Mouse (Mus musculus): Measurements from ENCODE around the gene Itprip.

Gene Itprip

DNA sequence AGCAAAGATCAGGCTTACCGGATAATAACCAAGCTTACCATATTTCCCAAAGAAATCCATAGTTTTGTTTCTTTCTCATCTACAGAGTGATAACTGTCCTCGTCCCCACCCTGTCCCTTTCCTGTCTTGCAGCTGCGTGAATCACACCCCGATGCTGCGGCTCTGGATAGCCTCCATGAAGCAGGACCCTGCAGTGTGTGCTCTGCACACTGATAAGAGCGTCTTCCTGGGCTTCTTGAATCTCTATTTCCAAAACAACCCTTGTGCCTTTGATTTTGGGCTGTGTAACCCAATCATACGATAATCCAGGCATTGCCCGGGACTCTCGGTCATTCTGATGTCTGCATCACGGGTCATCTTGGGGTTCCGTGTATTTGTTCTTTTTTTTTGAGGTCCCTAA, 33.2 kb downstream of the Itprip start:
- DNase-seq (ENCODE audit: low spot score in 2 of 2) = no peak

DNA sequence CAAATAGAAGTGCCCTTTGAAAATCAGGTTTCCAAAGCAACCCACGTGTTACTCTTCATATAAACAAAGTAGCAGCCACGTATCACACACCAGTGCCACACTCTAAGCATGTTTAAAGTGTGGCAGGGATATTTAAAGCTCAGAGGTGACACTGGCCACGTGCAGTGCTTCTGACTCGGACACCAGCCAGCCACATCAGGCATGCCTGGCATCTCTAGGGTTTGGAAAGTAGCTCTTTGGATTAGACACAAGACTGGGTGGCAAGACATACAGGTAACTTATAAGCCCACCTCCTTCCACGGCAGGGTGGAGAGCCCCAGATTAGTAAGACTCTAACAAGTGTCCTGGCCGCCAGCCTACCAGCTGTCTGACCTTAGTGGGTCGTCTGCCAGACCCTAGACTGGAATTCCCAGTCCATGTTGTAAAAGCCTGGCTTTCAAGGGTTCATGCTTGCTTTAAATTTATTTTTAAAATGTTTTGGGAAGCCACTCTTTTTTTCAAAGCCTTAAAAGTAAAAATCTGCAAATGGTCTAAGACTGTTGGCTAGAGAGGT, 33.8 kb downstream of the Itprip start:
- no peak for DNase-seq (ENCODE audit: low spot score in 2 of 2)

DNA sequence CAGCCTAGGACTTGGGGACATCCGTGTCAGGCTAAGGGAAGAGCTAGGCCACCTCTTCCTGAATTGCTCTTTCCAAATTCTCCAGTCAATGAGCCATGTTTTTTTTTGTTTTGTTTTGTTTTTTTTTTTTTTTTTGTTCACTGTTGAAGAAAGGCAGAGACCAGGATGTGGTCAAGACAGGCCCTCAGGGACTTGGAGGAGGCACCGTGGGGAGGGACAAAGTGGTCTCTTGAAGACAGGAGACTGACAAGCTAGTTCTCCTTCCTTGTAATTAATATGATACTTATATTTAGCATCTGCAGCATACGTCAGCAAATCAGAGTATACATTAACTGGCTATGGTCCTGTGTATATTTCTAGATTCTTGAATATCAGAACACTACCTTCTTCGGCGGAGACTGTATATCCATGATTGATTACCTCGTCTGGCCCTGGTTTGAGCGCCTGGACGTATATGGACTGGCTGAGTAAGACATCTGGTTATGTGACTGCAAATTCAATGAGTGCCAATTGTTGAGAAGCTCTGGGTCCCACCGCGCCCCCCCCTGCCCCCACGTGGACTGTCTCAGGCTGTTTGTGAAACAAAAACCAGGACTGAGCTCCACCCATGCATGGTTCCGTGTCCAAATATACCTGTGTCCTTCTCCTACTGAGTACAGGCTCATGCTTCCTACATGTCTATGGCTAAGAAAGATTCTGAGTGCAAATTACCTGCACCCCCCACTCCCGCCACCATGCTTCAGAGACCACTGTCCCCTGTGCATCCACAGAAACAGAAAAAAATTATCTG, 34.6 kb downstream of the Itprip start:
- DNase-seq (ENCODE audit: low spot score in 2 of 2) = no peak

- DNase-seq (ENCODE audit: low spot score in 2 of 2) = no peak
These were observed 36.2 kb downstream of the Itprip start for GRCm38 (mm10) chr19:47882882-47883254.

GRCm38 (mm10) chr19:47882151-47882881, 36.8 kb downstream of the Itprip start:
- peak; percentile 62 to 67 for DNase-seq (ENCODE audit: low spot score in 2 of 2)

DNA sequence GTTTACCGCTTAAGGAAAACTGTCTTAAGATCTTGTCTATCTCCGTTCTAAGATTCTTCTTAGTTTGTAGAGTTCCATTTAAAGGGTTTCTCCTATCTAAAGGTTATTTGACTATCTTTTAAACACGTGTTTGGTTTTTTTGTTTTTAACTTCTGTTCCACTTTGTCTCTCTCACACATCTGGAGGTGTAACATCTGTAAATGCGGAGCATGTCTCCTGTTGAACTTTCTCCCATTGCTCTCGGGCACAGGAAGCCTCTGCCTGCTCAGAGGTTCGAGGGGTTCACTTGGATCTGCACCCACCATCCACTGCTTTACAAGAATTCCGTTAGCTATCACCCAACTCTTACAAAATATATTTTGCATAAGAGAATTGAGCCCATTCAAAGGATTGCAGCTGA, 37.6 kb downstream of the Itprip start:
- no peak for DNase-seq (ENCODE audit: low spot score in 2 of 2)

- no peak for DNase-seq (ENCODE audit: low spot score in 2 of 2)
These were observed 42.8 kb downstream of the Itprip start for GRCm38 (mm10) chr19:47876252-47876651.

GRCm38 (mm10) chr19:47871515-47871914, 47.6 kb downstream of the Itprip start:
- DNase-seq (ENCODE audit: low spot score in 2 of 2) = no peak

DNA sequence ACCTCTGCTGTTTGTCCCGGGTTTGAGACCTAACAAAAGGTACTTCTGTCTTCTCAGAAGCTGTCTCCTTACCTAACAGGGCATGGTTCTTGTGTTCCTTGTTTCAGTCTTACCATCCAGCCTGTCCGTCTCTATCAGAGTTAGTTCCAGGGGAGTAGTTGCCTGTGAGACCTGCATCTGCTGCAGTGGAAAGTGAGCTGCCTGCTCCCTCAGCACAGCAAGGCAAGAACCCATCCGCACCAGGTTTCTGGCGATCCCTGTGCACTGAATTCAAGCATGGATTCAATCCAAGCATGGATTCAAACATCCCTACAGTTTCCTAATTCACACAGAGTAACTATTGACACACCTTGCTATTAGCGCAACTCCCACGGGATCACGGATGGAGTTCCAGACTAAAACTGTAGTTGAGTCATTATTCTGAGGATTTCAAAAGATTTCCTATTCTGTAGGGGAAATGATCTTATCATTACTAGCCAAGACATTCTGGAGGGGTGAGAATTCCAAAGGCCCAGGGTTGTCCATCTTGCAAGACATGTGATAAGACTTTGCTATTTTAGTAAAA, 48.9 kb downstream of the Itprip start:
- DNase-seq (ENCODE audit: low spot score in 2 of 2) = no peak

DNA sequence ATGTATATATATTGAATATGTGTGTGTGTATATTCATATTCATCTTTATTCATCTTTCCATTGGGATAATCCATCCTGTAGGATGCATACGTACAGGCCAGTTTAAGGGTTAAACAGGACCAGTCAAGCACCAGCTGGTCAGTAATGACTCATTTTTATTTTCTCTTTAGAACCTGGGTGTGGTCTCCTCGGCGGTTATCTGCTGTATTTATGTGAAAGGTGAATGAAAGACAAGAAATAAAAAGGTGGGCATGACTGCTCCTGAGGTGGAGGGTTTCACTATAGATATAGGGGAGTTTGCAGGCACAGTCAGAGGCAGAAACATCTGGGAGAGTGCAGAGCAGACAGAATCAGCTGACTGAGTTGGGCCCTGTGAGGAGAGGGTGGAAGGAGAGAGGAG, 49.6 kb downstream of the Itprip start:
- DNase-seq (ENCODE audit: low spot score in 2 of 2) = no peak

DNA sequence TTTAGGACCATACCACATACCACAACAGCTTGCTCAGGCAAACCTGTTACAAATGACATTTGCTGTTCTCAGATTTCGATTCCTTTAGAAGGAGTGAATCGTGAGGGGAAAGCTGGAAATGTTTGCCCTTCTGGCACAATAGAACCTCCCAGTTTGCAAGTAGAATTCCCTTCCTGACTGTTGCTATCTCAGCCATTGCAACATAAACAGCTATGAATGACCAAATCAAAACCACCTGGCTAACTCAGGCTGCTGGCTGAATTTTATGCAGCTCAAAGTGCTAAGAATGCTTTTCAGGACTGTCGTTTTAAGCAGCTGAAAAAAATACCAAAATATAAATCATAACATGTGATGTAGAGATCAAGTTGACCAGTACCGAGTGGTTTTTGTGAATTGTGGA, 50.1 kb downstream of the Itprip start:
- DNase-seq (ENCODE audit: low spot score in 2 of 2) = no peak

DNA sequence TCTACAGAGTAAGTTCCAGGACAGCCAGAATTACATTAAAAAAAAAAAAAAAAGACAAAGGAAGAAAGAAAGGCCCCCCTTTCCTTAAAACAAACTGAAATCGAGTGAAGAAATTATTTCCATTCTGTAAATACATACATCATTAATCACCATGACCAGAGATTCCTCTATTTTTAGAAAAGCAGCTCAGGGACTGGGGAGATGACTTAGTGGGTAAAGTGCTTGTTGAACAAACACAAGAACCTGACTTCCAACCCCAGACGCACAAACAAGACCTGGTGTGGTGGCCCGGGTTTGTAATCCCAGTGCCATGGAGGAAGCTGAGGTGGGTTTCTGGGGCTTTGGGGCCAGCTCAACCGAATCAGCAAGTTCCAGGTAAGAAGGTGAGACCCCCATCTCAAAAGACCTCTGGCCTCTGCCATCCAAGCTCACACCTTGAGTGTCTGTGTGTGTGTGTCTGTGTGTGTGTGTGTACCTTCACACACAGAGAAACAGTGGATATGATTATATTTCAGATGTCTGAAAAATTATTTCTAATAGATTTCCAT, 51.4 kb downstream of the Itprip start:
- DNase-seq (ENCODE audit: low spot score in 2 of 2) = no peak

- DNase-seq (ENCODE audit: low spot score in 2 of 2) = peak; percentile 79 to 88
These were observed 53.6 kb downstream of the Itprip start, which contains the start of gene Gsto2 for GRCm38 (mm10) chr19:47865353-47865947. Gene Gsto2, plus strand, starts transcription at chr19:47865534.

- DNase-seq (ENCODE audit: low spot score in 2 of 2) = no peak
These were observed 54.4 kb downstream of the Itprip start for GRCm38 (mm10) chr19:47864721-47865120.

DNA sequence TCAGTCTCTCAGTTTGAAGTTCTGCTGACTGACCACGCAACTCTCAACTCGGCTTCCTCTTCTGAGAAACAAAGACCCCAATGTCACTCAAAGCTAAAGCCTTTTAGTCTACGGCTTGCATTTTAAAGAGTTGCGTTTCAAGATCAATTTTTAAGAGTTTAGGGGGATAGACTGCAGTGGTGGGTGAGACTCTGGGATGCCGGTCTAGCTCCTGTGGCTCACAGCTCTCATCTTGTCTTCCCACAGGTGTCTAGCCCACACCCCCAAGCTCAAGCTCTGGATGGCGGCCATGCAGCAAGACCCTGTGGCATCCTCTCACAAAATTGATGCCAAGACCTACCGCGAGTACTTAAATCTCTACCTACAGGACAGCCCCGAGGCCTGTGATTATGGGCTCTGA, 55.0 kb downstream of the Itprip start:
- no peak for DNase-seq (ENCODE audit: low spot score in 2 of 2)

- DNase-seq (ENCODE audit: low spot score in 2 of 2) = no peak
These were observed 56.5 kb downstream of the Itprip start for GRCm38 (mm10) chr19:47862581-47862980.

DNA sequence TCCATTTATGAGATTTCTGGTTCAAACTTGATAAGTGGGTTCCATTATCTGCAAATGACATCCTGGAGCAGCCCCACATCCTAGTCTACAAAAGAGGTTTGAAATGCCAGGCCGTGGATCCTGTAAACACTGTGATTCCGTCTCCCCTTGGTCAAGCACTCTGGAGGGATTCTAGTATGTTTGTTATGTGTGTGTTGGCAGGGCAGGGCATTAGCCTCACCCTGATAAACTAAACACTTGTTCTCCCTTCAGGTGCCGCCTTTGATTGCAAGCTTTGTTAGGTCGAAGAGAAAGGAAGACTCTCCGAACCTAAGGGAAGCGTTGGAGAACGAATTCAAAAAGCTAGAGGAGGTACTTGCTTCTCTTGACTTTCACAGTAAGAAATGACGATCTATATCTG, 59.9 kb downstream of the Itprip start:
- no peak for DNase-seq (ENCODE audit: low spot score in 2 of 2)

- no peak for DNase-seq (ENCODE audit: low spot score in 2 of 2)
These were observed 60.8 kb downstream of the Itprip start for GRCm38 (mm10) chr19:47857957-47858942.

- DNase-seq (ENCODE audit: low spot score in 2 of 2) = peak; percentile 76 to 81
These were observed 64.0 kb downstream of the Itprip start, which contains the start of gene Gsto1 for GRCm38 (mm10) chr19:47854796-47855783. Gene Gsto1, plus strand, starts transcription at chr19:47854970.

Measured in frontal cortex, postnatal 25 days (tissue).